Mouse (Mus musculus) midbrain, embryonic 10.5 days (tissue): Measurements from ENCODE around the gene H1f0. TPM values are rescaled to one million over a fixed set of nuclear protein-coding genes. Genes with fewer than 3 reads are reported as not detected.
"Not testable (repeated sequence)": the region's sequence is repeated elsewhere in the genome, so short reads cannot be mapped to it uniquely, and the experiment has no call there.

ENCODE experiments used
- DNase-seq: peaks from one replicate; pipeline ENCODE4 v3.0.0-alpha.2; 2017; ENCODE audit warnings: low spot score
- H3K27ac ChIP-seq: fragments of 300-500 bp; sonication (generic); replicated peaks from 2 replicates; pipeline ENCODE4 v1.5.1; 2016; ENCODE audit warnings: mild to moderate bottlenecking
- H3K27me3 ChIP-seq: fragments of 300-500 bp; sonication (generic); 2 replicates; pipeline ENCODE4 v1.6.1; 2016; ENCODE audit warnings: low read depth, mild to moderate bottlenecking; ENCODE audit not compliant: poor library complexity, severe bottlenecking
- H3K36me3 ChIP-seq: fragments of 300-500 bp; sonication (generic); 2 replicates; pipeline ENCODE4 v1.6.1; 2016; ENCODE audit warnings: mild to moderate bottlenecking, moderate library complexity
- H3K4me1 ChIP-seq: fragments of 300-500 bp; sonication (generic); 2 replicates; pipeline ENCODE4 v1.6.1; 2016
- H3K4me3 ChIP-seq: fragments of 300-500 bp; sonication (generic); 2 replicates; pipeline ENCODE4 v1.5.1; 2016; ENCODE audit warnings: mild to moderate bottlenecking, moderate library complexity
- H3K9me3 ChIP-seq: fragments of 300-500 bp; sonication (generic); replicated peaks from 2 replicates; pipeline ENCODE4 v1.6.1; 2016; ENCODE audit warnings: mild to moderate bottlenecking
- WGBS: fragments of 180-500 bp; shearing (Covaris S2); methylation state at CpG from one replicate; pipeline ENCODE4 v1.1.7; 2016; 5-methylcytosine and 5-hydroxymethylcytosine counted together
- polyA plus RNA-seq: library from polyadenylated mRNA; unstranded; fragments of >200 nt; fragmentation: Nextera tagmentation; extraction: Ambion mirVana; gene quantifications from 2 replicates; pipeline ENCODE4 v1.2.1, GENCODE M21; 2016

H1f0 gene
- polyA plus RNA-seq, 1 experiment from 2014 or later = 421 TPM

DNA sequence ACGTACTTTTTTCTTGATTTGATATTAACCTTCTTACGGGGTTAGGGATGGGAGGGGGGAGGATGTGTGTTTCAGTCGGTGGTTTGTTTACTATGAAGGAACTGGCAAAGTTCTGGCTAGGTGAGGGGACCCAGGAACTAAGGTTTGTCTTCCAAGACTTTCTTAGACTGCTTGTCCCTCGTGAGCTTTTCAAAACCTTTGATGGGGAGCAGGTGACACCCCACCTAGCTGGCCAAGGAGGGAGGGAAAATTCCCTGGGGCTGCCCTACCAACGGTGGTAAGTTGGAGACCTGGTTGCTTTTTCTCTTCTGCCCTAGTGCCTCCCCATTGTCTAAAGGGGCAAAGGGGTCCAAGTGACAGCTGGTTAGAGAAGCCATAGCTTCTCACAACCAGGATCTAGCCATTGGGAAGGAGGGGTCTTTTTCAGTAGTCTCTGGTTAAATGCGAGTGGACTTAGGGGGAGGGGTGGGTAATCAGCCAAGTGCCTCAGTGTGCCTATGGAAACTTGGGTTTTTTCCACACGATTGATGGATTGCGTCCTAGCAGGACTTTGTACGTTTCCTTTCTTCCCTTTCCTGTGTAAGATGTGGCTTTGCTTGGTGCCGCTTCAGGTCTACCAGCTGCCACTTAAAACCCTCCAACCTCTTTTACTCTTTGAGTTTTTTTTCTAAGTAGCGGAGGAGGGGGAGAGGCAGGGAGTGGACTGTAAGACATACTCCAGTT, 1.4 kb downstream of the H1f0 start:
- 17% methylated on average over 11 of the region's 11 CpGs for WGBS
- no peak for DNase-seq
- peak overlapping the region; percentile 75 for H3K27ac ChIP-seq

GRCm38 (mm10) chr15:79030551-79031435, 2.5 kb downstream of the H1f0 start:
- peaks cover 52% of the 10 kb centered on the region for H3K4me1 ChIP-seq
- DNase-seq = peak; percentile 94
- peaks cover 6% of the 10 kb centered on the region for H3K36me3 ChIP-seq
- under 1% methylated on average over 52 of the region's 52 CpGs for WGBS
- H3K9me3 ChIP-seq = no peaks in the 10 kb centered on the region
- H3K27ac ChIP-seq = peak overlapping the region; percentile 75
- H3K27me3 ChIP-seq = peaks cover 18% of the 10 kb centered on the region
- peak overlapping the region; percentile 85 for H3K4me3 ChIP-seq

More for the DNA sequence above, 1.4 kb downstream of the H1f0 start:
- Histone ChIP-seq H3K36me3 (no peaks in the 10 kb centered on the region), H3K4me3 (peak overlapping the region; percentile 85), H3K9me3 (no peaks in the 10 kb centered on the region), H3K4me1 (peaks cover 59% of the 10 kb centered on the region), H3K27me3 (peaks cover 29% of the 10 kb centered on the region)

DNA sequence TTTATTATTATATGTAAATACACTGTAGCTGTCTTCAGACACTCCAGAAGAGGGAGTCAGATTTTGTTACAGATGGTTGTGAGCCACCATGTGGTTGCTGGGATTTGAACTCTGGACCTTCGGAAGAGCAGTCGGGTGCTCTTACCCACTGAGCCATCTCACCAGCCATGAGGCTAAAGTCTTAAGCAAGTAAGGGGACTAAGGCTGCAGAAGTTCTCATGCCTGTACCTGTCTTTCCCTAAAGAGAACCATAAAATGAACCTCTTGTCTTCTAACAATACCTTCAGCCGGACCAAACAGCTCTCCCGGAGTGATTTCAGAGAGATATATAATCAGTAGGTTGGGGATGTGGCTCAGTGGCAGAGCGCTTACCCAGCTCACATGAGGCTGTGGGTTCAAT, 3.7 kb downstream of the H1f0 start:
- DNase-seq, H3K4me3 ChIP-seq, H3K27ac ChIP-seq, H3K27me3 ChIP-seq, H3K9me3 ChIP-seq: not testable (repeated sequence)
- Histone ChIP-seq H3K4me1 (peaks cover 42% of the 10 kb centered on the region), H3K36me3 (peaks cover 18% of the 10 kb centered on the region)
- 91% methylated on average over 5 of the region's 5 CpGs for WGBS

DNA sequence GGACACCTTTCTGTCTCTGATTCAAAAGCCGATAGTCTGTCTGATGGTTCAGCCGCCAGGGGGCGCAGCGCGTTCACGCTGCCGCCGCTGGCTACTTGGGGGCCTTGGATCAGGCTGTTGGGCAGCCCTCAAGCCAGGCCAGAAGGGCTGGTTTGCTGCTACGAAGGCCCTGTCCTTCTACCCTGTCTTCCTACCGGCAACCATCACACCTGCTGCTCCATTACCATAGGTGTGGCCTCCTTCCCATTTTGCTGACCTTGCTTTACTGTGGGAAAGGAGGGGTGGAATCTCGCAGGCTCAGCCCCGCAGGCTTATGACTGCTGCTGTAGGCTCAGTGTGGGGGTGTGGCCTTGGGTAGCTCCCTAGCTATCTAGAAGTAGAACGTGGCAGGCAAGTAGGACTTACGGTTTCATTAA, 9.7 kb downstream of the H1f0 start:
- H3K27me3 ChIP-seq = peaks cover 48% of the 10 kb centered on the region
- H3K36me3 ChIP-seq = peaks cover 24% of the 10 kb centered on the region
- no peak overlapping the region for H3K27ac ChIP-seq
- H3K4me3 ChIP-seq = no peak overlapping the region
- H3K9me3 ChIP-seq = no peaks in the 10 kb centered on the region
- 16% methylated on average over 14 of the region's 14 CpGs for WGBS
- peak; percentile 81 for DNase-seq
- H3K4me1 ChIP-seq = peaks cover 40% of the 10 kb centered on the region

- H3K36me3 ChIP-seq = peaks cover 24% of the 10 kb centered on the region
- H3K9me3 ChIP-seq = no peaks in the 10 kb centered on the region
- no peak overlapping the region for H3K27ac ChIP-seq
- no peak for DNase-seq
- H3K4me3 ChIP-seq = no peak overlapping the region
- peaks cover 52% of the 10 kb centered on the region for H3K27me3 ChIP-seq
- peaks cover 44% of the 10 kb centered on the region for H3K4me1 ChIP-seq
- 71% methylated on average over 10 of the region's 10 CpGs for WGBS
Measured at GRCm38 (mm10) chr15:79038331-79038730, 10.1 kb downstream of the H1f0 start.

DNA sequence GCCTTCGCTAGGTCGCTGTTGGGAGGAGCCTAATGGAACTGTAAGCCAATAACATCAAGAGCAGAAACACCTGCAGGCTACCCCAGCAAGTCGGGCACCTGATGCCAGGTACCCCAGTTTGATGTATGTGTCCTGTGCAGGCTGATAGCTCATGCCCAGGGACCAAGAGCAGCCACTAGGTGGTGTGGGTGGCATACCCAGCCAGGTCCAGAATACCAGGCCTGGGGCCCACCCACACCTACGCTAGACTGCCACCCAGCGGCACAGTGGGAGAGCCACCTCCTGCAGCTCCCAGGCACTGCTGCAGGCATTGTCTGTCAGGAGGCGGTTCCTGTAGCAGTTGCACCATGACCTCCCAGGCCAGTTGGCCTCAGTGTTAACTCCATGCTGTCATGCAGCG, 10.6 kb downstream of the H1f0 start:
- Histone ChIP-seq H3K4me3 (no peak overlapping the region), H3K27me3 (peaks cover 57% of the 10 kb centered on the region), H3K9me3 (no peaks in the 10 kb centered on the region), H3K4me1 (peaks cover 48% of the 10 kb centered on the region), H3K27ac (0 out of 2 replicates have a peak overlapping the region, but pooled peaks have one; percentile 42), H3K36me3 (peaks cover 24% of the 10 kb centered on the region)
- 20% methylated on average over 7 of the region's 7 CpGs for WGBS
- peak; percentile 69 for DNase-seq

- 24% methylated on average over 24 of the region's 24 CpGs for WGBS
- Histone ChIP-seq H3K4me3 (peak overlapping the region; percentile 41), H3K36me3 (peaks cover 18% of the 10 kb centered on the region), H3K9me3 (no peaks in the 10 kb centered on the region), H3K4me1 (peaks cover 56% of the 10 kb centered on the region), H3K27me3 (peaks cover 75% of the 10 kb centered on the region), H3K27ac (no peak overlapping the region; the same call in 1 of the 2 replicates)
- no peak for DNase-seq
Measured at GRCm38 (mm10) chr15:79040501-79041416, 12.5 kb downstream of the H1f0 start.

- DNase-seq = no peak
- H3K36me3 ChIP-seq = peaks cover 10% of the 10 kb centered on the region
- WGBS = 88% methylated on average over 6 of the region's 6 CpGs
- H3K27me3 ChIP-seq = peaks cover 76% of the 10 kb centered on the region
- peak within 1 kb of the TSS; percentile 64; the same call in 1 of the 2 replicates for H3K27ac ChIP-seq
- peaks cover 57% of the 10 kb centered on the region for H3K4me1 ChIP-seq
- peak within 1 kb of the TSS; percentile 58 for H3K4me3 ChIP-seq
- no peaks in the 10 kb centered on the region for H3K9me3 ChIP-seq
Measured at GRCm38 (mm10) chr15:79041585-79041984, 13.3 kb downstream of the H1f0 start, which contains the start of gene Galr3. TSS of gene Galr3 (plus strand) at chr15:79041885.

DNA sequence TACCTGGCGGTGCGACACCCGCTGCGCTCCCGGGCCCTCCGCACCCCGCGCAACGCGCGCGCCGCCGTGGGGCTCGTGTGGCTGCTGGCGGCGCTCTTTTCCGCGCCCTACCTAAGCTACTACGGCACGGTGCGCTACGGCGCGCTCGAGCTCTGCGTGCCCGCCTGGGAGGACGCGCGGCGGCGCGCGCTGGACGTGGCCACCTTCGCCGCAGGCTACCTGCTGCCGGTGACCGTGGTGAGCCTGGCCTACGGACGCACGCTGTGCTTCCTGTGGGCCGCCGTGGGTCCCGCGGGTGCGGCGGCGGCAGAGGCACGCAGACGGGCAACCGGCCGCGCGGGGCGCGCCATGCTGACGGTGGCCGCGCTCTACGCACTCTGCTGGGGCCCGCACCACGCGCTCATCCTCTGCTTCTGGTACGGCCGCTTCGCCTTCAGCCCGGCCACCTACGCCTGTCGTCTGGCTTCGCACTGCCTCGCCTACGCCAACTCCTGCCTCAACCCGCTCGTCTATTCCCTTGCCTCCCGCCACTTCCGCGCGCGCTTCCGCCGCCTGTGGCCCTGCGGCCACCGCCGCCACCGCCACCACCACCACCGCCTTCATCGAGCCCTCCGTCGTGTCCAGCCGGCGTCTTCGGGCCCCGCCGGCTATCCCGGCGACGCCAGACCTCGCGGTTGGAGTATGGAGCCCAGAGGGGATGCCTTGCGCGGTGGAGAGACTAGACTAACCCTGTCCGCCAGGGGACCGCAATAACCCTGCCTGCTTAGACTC, 14.7 kb downstream of the H1f0 start:
- H3K36me3 ChIP-seq = no peaks in the 10 kb centered on the region
- H3K27me3 ChIP-seq = peaks cover 79% of the 10 kb centered on the region
- H3K4me1 ChIP-seq = peaks cover 55% of the 10 kb centered on the region
- DNase-seq = peak; percentile 55
- H3K4me3 ChIP-seq = peak overlapping the region; percentile 58
- H3K9me3 ChIP-seq = no peaks in the 10 kb centered on the region
- peak overlapping the region; percentile 64 for H3K27ac ChIP-seq
- 1% methylated on average over 105 of the region's 105 CpGs for WGBS

GRCm38 (mm10) chr15:79044837-79045236, 16.6 kb downstream of the H1f0 start:
- peak; percentile 40 for DNase-seq
- H3K27me3 ChIP-seq = peaks cover 65% of the 10 kb centered on the region
- H3K4me1 ChIP-seq = peaks cover 40% of the 10 kb centered on the region
- no peak overlapping the region for H3K27ac ChIP-seq
- 24% methylated on average over 4 of the region's 4 CpGs for WGBS
- no peaks in the 10 kb centered on the region for H3K9me3 ChIP-seq
- H3K36me3 ChIP-seq = no peaks in the 10 kb centered on the region
- peak overlapping the region; percentile 2; the same call in 1 of the 2 replicates for H3K4me3 ChIP-seq

DNA sequence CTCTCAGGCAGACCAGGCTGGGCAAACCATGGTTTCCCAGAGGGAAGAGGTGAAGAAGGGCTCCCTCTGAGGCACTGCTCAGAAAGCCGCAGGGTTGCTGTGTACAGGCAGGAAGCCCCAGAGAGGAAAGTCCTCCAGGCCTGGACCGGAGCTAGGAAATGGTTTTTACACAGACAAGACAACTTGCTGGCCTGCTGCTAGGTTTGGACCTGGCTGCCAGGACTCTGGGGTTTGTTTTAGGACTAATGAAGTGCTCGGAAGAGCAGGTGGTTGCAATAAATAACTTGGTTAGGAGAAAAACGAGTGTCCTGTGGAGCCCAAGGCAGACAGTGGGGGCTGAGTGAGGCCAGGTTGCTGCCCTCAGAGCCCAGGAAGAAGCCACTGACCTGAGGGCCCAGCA, 19.9 kb downstream of the H1f0 start:
- Histone ChIP-seq H3K4me3 (no peak overlapping the region), H3K27ac (no peak overlapping the region), H3K9me3 (no peaks in the 10 kb centered on the region), H3K4me1 (peaks cover 25% of the 10 kb centered on the region), H3K36me3 (peaks cover 19% of the 10 kb centered on the region), H3K27me3 (peaks cover 31% of the 10 kb centered on the region)
- no peak for DNase-seq
- WGBS = 72% methylated on average over 4 of the region's 4 CpGs
